Mouse (Mus musculus) CH12.LX (cell line): ENCODE data around the gene Lsg1.

Experiments used
- CTCF ChIP-seq, 2 experiments: IDR thresholded peaks in 1 of 2; conservative IDR thresholded peaks in 1 of 2; 2 replicates each; pipeline ENCODE4 v1.5.1; 2011 to 2012; ENCODE audit warnings: low read depth in 2 of 2, low read length in 2 of 2, improper control_type of control experiment in 1 of 2, inconsistent platforms in 1 of 2, mild to moderate bottlenecking in 1 of 2, moderate library complexity in 1 of 2
- IRF4 ChIP-seq: IDR thresholded peaks from 2 replicates; pipeline ENCODE4 v1.6.1; 2014; ENCODE audit warnings: low read depth, mild to moderate bottlenecking, inconsistent platforms, low read length, improper control_type of control experiment
- MYC ChIP-seq: IDR thresholded peaks from 2 replicates; pipeline ENCODE4 v1.6.1; 2011; ENCODE audit warnings: low read depth, mild to moderate bottlenecking, improper control_type of control experiment, low read length
- USF1 ChIP-seq: IDR thresholded peaks from 2 replicates; pipeline ENCODE4 v1.6.1; 2014; ENCODE audit warnings: low read depth, mild to moderate bottlenecking, inconsistent platforms, low read length, improper control_type of control experiment
- USF2 ChIP-seq: conservative IDR thresholded peaks from 2 replicates; pipeline ENCODE4 v1.6.1; 2011; ENCODE audit warnings: low read depth, low read length, improper control_type of control experiment

- TF ChIP-seq CTCF (conservative IDR thresholded peaks at IDR 0.05 in 1 of 2, IDR thresholded peaks at IDR 0.05 in 1 of 2; ENCODE audit: low read depth in 2 of 2, low read length in 2 of 2), result no peak
- TF ChIP-seq IRF4, result no peak
- TF ChIP-seq USF1, result no peak
- no peak for TF ChIP-seq USF2
- no peak for TF ChIP-seq MYC
These were observed 69.6 kb downstream of the Lsg1 start for GRCm38 (mm10) chr16:30517666-30518283.
